Mouse (Mus musculus) cerebellum, postnatal 4 days (tissue): ENCODE results near the gene Rab43.
"Not testable (repeated sequence)": the region's sequence is repeated elsewhere in the genome, so short reads cannot be mapped to it uniquely, and the experiment has no call there.

Experiments
- DNase-seq, 2 experiments: peaks; one replicate each; pipeline ENCODE4 v3.0.0; 2022; ENCODE audit warnings: low spot score in 2 of 2, mixed read lengths in 1 of 2

The Rab43 gene

GRCm38 (mm10) chr6:87786621-87787020 is 25.3 kb downstream of the Rab43 start:
- no peak for DNase-seq

GRCm38 (mm10) chr6:87784033-87784432 is 27.9 kb downstream of the Rab43 start:
- no peak for DNase-seq

- no peak for DNase-seq
Measured at GRCm38 (mm10) chr6:87780546-87781301, 31.2 kb downstream of the Rab43 start.

- no peak for DNase-seq
Measured at GRCm38 (mm10) chr6:87779174-87780165, 32.5 kb downstream of the Rab43 start.

GRCm38 (mm10) chr6:87778294-87779173 is 33.4 kb downstream of the Rab43 start:
- no peak for DNase-seq

GRCm38 (mm10) chr6:87777842-87778241 is 34.1 kb downstream of the Rab43 start, which contains the start of gene Gp9:
TSS of gene Gp9 (plus strand) at chr6:87778072.
- DNase-seq, result no peak

- DNase-seq, result no peak
Measured at GRCm38 (mm10) chr6:87776663-87777062, 35.3 kb downstream of the Rab43 start.

- DNase-seq, result no peak
Measured at GRCm38 (mm10) chr6:87775588-87776245, 36.2 kb downstream of the Rab43 start.

- no peak for DNase-seq
Measured at GRCm38 (mm10) chr6:87774909-87775308, 37.1 kb downstream of the Rab43 start.

- no peak for DNase-seq
Measured at GRCm38 (mm10) chr6:87774466-87774865, 37.5 kb downstream of the Rab43 start.

GRCm38 (mm10) chr6:87770626-87771025 is 41.3 kb downstream of the Rab43 start:
- no peak for DNase-seq

- DNase-seq, result not testable (repeated sequence)
Measured at GRCm38 (mm10) chr6:87764296-87764695, 47.7 kb downstream of the Rab43 start.

- DNase-seq, result no peak
Measured at GRCm38 (mm10) chr6:87763376-87764280, 48.3 kb downstream of the Rab43 start.

GRCm38 (mm10) chr6:87762161-87762560 is 49.8 kb downstream of the Rab43 start:
- no peak for DNase-seq

GRCm38 (mm10) chr6:87759850-87760249 is 52.1 kb downstream of the Rab43 start:
- no peak for DNase-seq

- no peak for DNase-seq
Measured at GRCm38 (mm10) chr6:87759404-87759803, 52.6 kb downstream of the Rab43 start.

- no peak for DNase-seq
Measured at GRCm38 (mm10) chr6:87756896-87757295, 55.1 kb downstream of the Rab43 start.

- DNase-seq, result no peak
Measured at GRCm38 (mm10) chr6:87755196-87755595, 56.8 kb downstream of the Rab43 start.

GRCm38 (mm10) chr6:87751574-87751973 is 60.4 kb downstream of the Rab43 start:
- no peak for DNase-seq
